Comparison of ENCODE assay signal across 8 mouse cellular contexts in the genomic region with DNA sequence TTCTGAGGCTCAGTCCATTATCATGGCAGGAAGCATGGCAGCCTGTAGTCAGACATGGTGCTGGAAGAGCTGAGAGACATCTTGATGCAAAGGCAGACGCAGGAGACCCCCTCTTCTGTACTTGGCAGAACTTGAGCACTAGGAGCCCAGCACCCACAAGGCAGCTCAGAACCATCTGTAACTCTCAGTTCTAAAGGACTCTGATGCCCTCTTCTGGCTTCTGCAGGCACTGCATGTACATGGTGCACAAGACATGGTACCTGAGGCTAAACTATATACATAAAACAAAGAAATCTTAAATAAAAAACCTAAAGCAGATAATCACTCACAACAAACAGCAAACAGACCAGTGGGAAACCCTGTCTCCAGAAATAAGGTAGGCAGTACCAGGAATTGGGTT. TPM values are rescaled to one million over a fixed set of nuclear protein-coding genes. Genes with fewer than 3 reads are reported as not detected.
DNase-seq lines count a peak whose midpoint lies in the region; ATAC-seq and TF ChIP-seq lines count a peak whose summit lies in the region.

No protein-coding gene starts in this region.

- H3K9me3 ChIP-seq in hindbrain, postnatal 0 days (ENCODE audit: low read length) = no peaks in the 10 kb centered on the region
- no peaks in the 10 kb centered on the region for H3K9me3 ChIP-seq in hindbrain, embryonic 12.5 days (replicated peaks)

- peaks cover 9% of the 10 kb centered on the region; the same call in 1 of the 2 replicates for H3K4me1 ChIP-seq in hindbrain, postnatal 0 days (ENCODE audit: insufficient read depth, low read length)
- peaks cover 17% of the 10 kb centered on the region for H3K4me1 ChIP-seq in hindbrain, embryonic 12.5 days
- peaks cover 1% of the 10 kb centered on the region; the same call in 1 of the 2 replicates for H3K4me1 ChIP-seq in bone marrow, adult 2 months (ENCODE audit: control insufficient read depth, insufficient read depth, low read length)

- H3K36me3 ChIP-seq in hindbrain, postnatal 0 days (ENCODE audit: insufficient read depth, low read length) = peaks cover 31% of the 10 kb centered on the region; the same call in 1 of the 2 replicates
- H3K36me3 ChIP-seq in hindbrain, embryonic 12.5 days = peaks cover 43% of the 10 kb centered on the region

- no peak for ATAC-seq in hindbrain, postnatal 0 days
- no peak for ATAC-seq in hindbrain, embryonic 12.5 days (ENCODE audit: low FRiP score)
- peak; percentile 64; the same call in 1 of the 2 replicates for ATAC-seq in erythroid progenitor cell, adult 5-6 weeks (replicated peaks; ENCODE audit: low FRiP score, poor library complexity, severe bottlenecking)

- WGBS in hindbrain, postnatal 0 days = 76% methylated on average over 1 of the region's 1 CpGs
- 77% methylated on average over 1 of the region's 1 CpGs for WGBS in hindbrain, embryonic 12.5 days
- WGBS in bone marrow, adult 2 months = 76% methylated on average over 1 of the region's 1 CpGs

- DNase-seq in hindbrain, postnatal 0 days (ENCODE audit: low spot score) = peak; percentile 58
- DNase-seq in CD8-positive naive resting alpha-beta T cell, adult 2 months (ENCODE audit: low read depth in 2 of 2, low spot score in 2 of 2) = peak; percentile 71 to 85
- DNase-seq in layer of hippocampus, adult 9-10 months (ENCODE audit: low spot score) = peak; percentile 33
- peak; percentile 61 for DNase-seq in mesoderm, embryonic 11.5 days (ENCODE audit: low read depth, low spot score)
- DNase-seq in thymus, postnatal 0 days (ENCODE audit: low spot score) = peak; percentile 70

- TF ChIP-seq POLR2A in bone marrow, adult 2 months (IDR thresholded peaks at IDR 0.05; ENCODE audit: borderline replicate concordance, control insufficient read depth, low read depth, low read length) = no peak

- peak; percentile 67 for TF ChIP-seq CTCF in hindbrain, postnatal 0 days (IDR thresholded peaks at IDR 0.05; ENCODE audit: low read depth)
- TF ChIP-seq CTCF in bone marrow, adult 2 months (IDR thresholded peaks at IDR 0.05; ENCODE audit: control insufficient read depth, insufficient read depth, low read length) = peak; percentile 66

- H3K4me3 ChIP-seq in hindbrain, postnatal 0 days (ENCODE audit: low read length) = no peak overlapping the region
- no peak overlapping the region for H3K4me3 ChIP-seq in hindbrain, embryonic 12.5 days
- no peak overlapping the region for H3K4me3 ChIP-seq in bone marrow, adult 2 months (replicated peaks; ENCODE audit: control insufficient read depth, low read depth, low read length)

- no peak overlapping the region for H3K4me2 ChIP-seq in hindbrain, postnatal 0 days (ENCODE audit: low read depth, low read length)
- no peak overlapping the region for H3K4me2 ChIP-seq in hindbrain, embryonic 12.5 days (replicated peaks)

- H3K27me3 ChIP-seq in hindbrain, postnatal 0 days (ENCODE audit: insufficient read depth, low read length) = no peaks in the 10 kb centered on the region
- H3K27me3 ChIP-seq in hindbrain, embryonic 12.5 days = no peaks in the 10 kb centered on the region

- H3K9ac ChIP-seq in hindbrain, postnatal 0 days (replicated peaks; ENCODE audit: low read length) = no peak overlapping the region
- H3K9ac ChIP-seq in hindbrain, embryonic 12.5 days = no peak overlapping the region

- no peak overlapping the region for H3K27ac ChIP-seq in hindbrain, postnatal 0 days
- no peak overlapping the region for H3K27ac ChIP-seq in hindbrain, embryonic 12.5 days
- no peak overlapping the region for H3K27ac ChIP-seq in bone marrow, adult 2 months (ENCODE audit: control insufficient read depth, insufficient read depth, low read depth, low read length, poor library complexity)

RNA-seq across cellular contexts. Expression of a gene that starts 3.9 kb away (rescaled TPM):
- total RNA-seq in hindbrain, postnatal 0 days (2014; rRNA removed) = 0.32 TPM in 1 of 2 replicates, not detected in the other
- polyA plus RNA-seq in hindbrain, postnatal 0 days (2015; fragmentation: Nextera tagmentation; extraction: Ambion mirVana) = 0.15 TPM in 1 of 2 replicates, not detected in the other
- 0.31 and 0.36 TPM in 2 replicates for polyA plus RNA-seq in hindbrain, embryonic 12.5 days (2016; fragmentation: Nextera tagmentation; extraction: Ambion mirVana)
- not detected in 2 replicates for polyA plus RNA-seq in bone marrow, adult 2 months (2011; ENCODE audit: insufficient read depth, insufficient read length, low replicate concordance, missing spikeins)
- not detected in 2 replicates for total RNA-seq in erythroid progenitor cell, adult 5-6 weeks (2015; ENCODE audit: low replicate concordance)
- not detected in 2 replicates for total RNA-seq in erythroid progenitor cell, adult 5-6 weeks (2017; ENCODE audit: low replicate concordance)
- polyA plus RNA-seq in thymus, postnatal 0 days (2015; fragmentation: Nextera tagmentation; extraction: Ambion mirVana) = not detected in 2 replicates

RNA-seq across cellular contexts. Expression of a gene that starts 4.0 kb away (rescaled TPM):
- total RNA-seq in hindbrain, postnatal 0 days (2014; rRNA removed) = 47.1 and 63.9 TPM in 2 replicates
- 66.9 and 67.3 TPM in 2 replicates for polyA plus RNA-seq in hindbrain, postnatal 0 days (2015; fragmentation: Nextera tagmentation; extraction: Ambion mirVana)
- polyA plus RNA-seq in hindbrain, embryonic 12.5 days (2016; fragmentation: Nextera tagmentation; extraction: Ambion mirVana) = 40.8 and 48.2 TPM in 2 replicates
- 11.4 and 14.9 TPM in 2 replicates for polyA plus RNA-seq in bone marrow, adult 2 months (2011; ENCODE audit: insufficient read depth, insufficient read length, low replicate concordance, missing spikeins)
- total RNA-seq in erythroid progenitor cell, adult 5-6 weeks (2015; ENCODE audit: low replicate concordance) = 9.7 and 18.9 TPM in 2 replicates
- total RNA-seq in erythroid progenitor cell, adult 5-6 weeks (2017; ENCODE audit: low replicate concordance) = 0.68 and 5.4 TPM in 2 replicates
- polyA plus RNA-seq in thymus, postnatal 0 days (2015; fragmentation: Nextera tagmentation; extraction: Ambion mirVana) = 50.0 and 52.6 TPM in 2 replicates

RNA-seq across cellular contexts. Expression of a gene that starts 6.2 kb away (rescaled TPM):
- 2.3 and 2.6 TPM in 2 replicates for total RNA-seq in hindbrain, postnatal 0 days (2014; rRNA removed)
- polyA plus RNA-seq in hindbrain, postnatal 0 days (2015; fragmentation: Nextera tagmentation; extraction: Ambion mirVana) = 0.79 and 1.4 TPM in 2 replicates
- polyA plus RNA-seq in hindbrain, embryonic 12.5 days (2016; fragmentation: Nextera tagmentation; extraction: Ambion mirVana) = 0.71 and 1.3 TPM in 2 replicates
- polyA plus RNA-seq in bone marrow, adult 2 months (2011; ENCODE audit: insufficient read depth, insufficient read length, low replicate concordance, missing spikeins) = 1.00 and 1.6 TPM in 2 replicates
- 0.36 TPM in 1 of 2 replicates, not detected in the other for total RNA-seq in erythroid progenitor cell, adult 5-6 weeks (2015; ENCODE audit: low replicate concordance)
- total RNA-seq in erythroid progenitor cell, adult 5-6 weeks (2017; ENCODE audit: low replicate concordance) = not detected in 2 replicates
- polyA plus RNA-seq in thymus, postnatal 0 days (2015; fragmentation: Nextera tagmentation; extraction: Ambion mirVana) = 0.31 and 0.35 TPM in 2 replicates

RNA-seq across cellular contexts. Expression of a gene that starts 9.5 kb away (rescaled TPM):
- total RNA-seq in hindbrain, postnatal 0 days (2014; rRNA removed) = 14.9 and 17.0 TPM in 2 replicates
- 114 TPM in 2 replicates for polyA plus RNA-seq in hindbrain, postnatal 0 days (2015; fragmentation: Nextera tagmentation; extraction: Ambion mirVana)
- 142 and 152 TPM in 2 replicates for polyA plus RNA-seq in hindbrain, embryonic 12.5 days (2016; fragmentation: Nextera tagmentation; extraction: Ambion mirVana)
- polyA plus RNA-seq in bone marrow, adult 2 months (2011; ENCODE audit: insufficient read depth, insufficient read length, low replicate concordance, missing spikeins) = 154 and 168 TPM in 2 replicates
- 54.5 and 72.4 TPM in 2 replicates for total RNA-seq in erythroid progenitor cell, adult 5-6 weeks (2015; ENCODE audit: low replicate concordance)
- total RNA-seq in erythroid progenitor cell, adult 5-6 weeks (2017; ENCODE audit: low replicate concordance) = 18.3 and 36.5 TPM in 2 replicates
- polyA plus RNA-seq in thymus, postnatal 0 days (2015; fragmentation: Nextera tagmentation; extraction: Ambion mirVana) = 146 and 155 TPM in 2 replicates

RNA-seq across cellular contexts. Expression of a gene that starts 30.7 kb away (rescaled TPM):
- 2.1 and 6.4 TPM in 2 replicates for total RNA-seq in hindbrain, postnatal 0 days (2014; rRNA removed)
- 2.8 and 3.0 TPM in 2 replicates for polyA plus RNA-seq in hindbrain, postnatal 0 days (2015; fragmentation: Nextera tagmentation; extraction: Ambion mirVana)
- 0.57 and 0.58 TPM in 2 replicates for polyA plus RNA-seq in hindbrain, embryonic 12.5 days (2016; fragmentation: Nextera tagmentation; extraction: Ambion mirVana)
- 5.4 and 15.5 TPM in 2 replicates for polyA plus RNA-seq in bone marrow, adult 2 months (2011; ENCODE audit: insufficient read depth, insufficient read length, low replicate concordance, missing spikeins)
- not detected in 2 replicates for total RNA-seq in erythroid progenitor cell, adult 5-6 weeks (2015; ENCODE audit: low replicate concordance)
- total RNA-seq in erythroid progenitor cell, adult 5-6 weeks (2017; ENCODE audit: low replicate concordance) = not detected in 2 replicates
- polyA plus RNA-seq in thymus, postnatal 0 days (2015; fragmentation: Nextera tagmentation; extraction: Ambion mirVana) = 1.5 and 1.9 TPM in 2 replicates
